Mouse (Mus musculus) C2C12 (cell line): Measurements from ENCODE around the gene Mfsd2b.

Experiments
- CEBPB ChIP-seq: IDR thresholded peaks from one replicate; pipeline ENCODE4 v1.6.1; 2011; ENCODE audit warnings: low read depth, mild to moderate bottlenecking, control low read depth, moderate library complexity
- CTCF ChIP-seq: IDR thresholded peaks from one replicate; pipeline ENCODE4 v1.5.1; 2011; ENCODE audit not compliant: control insufficient read depth, insufficient read depth, insufficient read length
- FOSL1 ChIP-seq: IDR thresholded peaks from one replicate; pipeline ENCODE4 v1.8.0; 2011; ENCODE audit warnings: mild to moderate bottlenecking, low read length; ENCODE audit not compliant: poor library complexity, insufficient read depth, severe bottlenecking
- MAX ChIP-seq: IDR thresholded peaks from one replicate; pipeline ENCODE4 v1.6.1; 2011; ENCODE audit warnings: mild to moderate bottlenecking, control low read depth
- MYOD1 ChIP-seq: IDR thresholded peaks from one replicate; pipeline ENCODE4 v1.6.1; 2011; ENCODE audit warnings: low read depth; ENCODE audit not compliant: control insufficient read depth, insufficient read length
- MYOG ChIP-seq: IDR thresholded peaks from one replicate; pipeline ENCODE4 v1.6.1; 2011; ENCODE audit not compliant: control insufficient read depth, insufficient read length; ENCODE audit errors: extremely low read depth
- USF1 ChIP-seq: IDR thresholded peaks from one replicate; pipeline ENCODE4 v1.6.1; 2011; ENCODE audit warnings: low read depth, mild to moderate bottlenecking, control low read depth, moderate library complexity

GRCm38 (mm10) chr12:4882086-4882485 lies 7.9 kb upstream of the Mfsd2b start:
- no peak for TF ChIP-seq CTCF
- TF ChIP-seq MAX: no peak
- no peak for TF ChIP-seq FOSL1
- TF ChIP-seq CEBPB: no peak
- TF ChIP-seq USF1: no peak
- no peak for TF ChIP-seq MYOG
- TF ChIP-seq MYOD1: no peak
